Mouse (Mus musculus) neural tube, embryonic 12.5 days (tissue): ENCODE data around the gene Pigp. TPM values are rescaled to one million over a fixed set of nuclear protein-coding genes. Genes with fewer than 3 reads are reported as not detected.

Experiments
- ATAC-seq: fragments of 200-750 bp; cut with Nextera tagmentation; 2 replicates; pipeline ENCODE4 v1.8.0; 2017; ENCODE audit warnings: low read depth, mild to moderate bottlenecking, moderate TSS enrichment, moderate library complexity; ENCODE audit not compliant: low FRiP score
- H3K27ac ChIP-seq: fragments of 300-500 bp; sonication (generic); 2 replicates; pipeline ENCODE4 v1.5.1; 2016
- H3K27me3 ChIP-seq: fragments of 300-500 bp; sonication (generic); replicated peaks from 2 replicates; pipeline ENCODE4 v1.6.1; 2016; ENCODE audit warnings: mild to moderate bottlenecking
- H3K36me3 ChIP-seq: fragments of 300-500 bp; sonication (generic); 2 replicates; pipeline ENCODE4 v1.6.1; 2016; ENCODE audit warnings: mild to moderate bottlenecking
- H3K4me1 ChIP-seq: fragments of 300-500 bp; sonication (generic); 2 replicates; pipeline ENCODE4 v1.6.1; 2016
- H3K4me2 ChIP-seq: fragments of 300-500 bp; sonication (generic); replicated peaks from 2 replicates; pipeline ENCODE4 v1.6.1; 2016; ENCODE audit warnings: mild to moderate bottlenecking
- H3K4me3 ChIP-seq: fragments of 300-500 bp; sonication (generic); 2 replicates; pipeline ENCODE4 v1.5.1; 2016
- H3K9ac ChIP-seq: fragments of 300-500 bp; sonication (generic); 2 replicates; pipeline ENCODE4 v1.6.1; 2016; ENCODE audit warnings: mild to moderate bottlenecking
- H3K9me3 ChIP-seq: fragments of 300-500 bp; sonication (generic); 2 replicates; pipeline ENCODE4 v1.6.1; 2016; ENCODE audit warnings: mild to moderate bottlenecking
- WGBS: fragments of 180-500 bp; shearing (Covaris S2); methylation state at CpG from one replicate; pipeline ENCODE4 v1.1.7; 2016; 5-methylcytosine and 5-hydroxymethylcytosine counted together
- polyA plus RNA-seq: library from polyadenylated mRNA; unstranded; fragments of >200 nt; fragmentation: Nextera tagmentation; extraction: Ambion mirVana; gene quantifications from 2 replicates; pipeline ENCODE4 v1.2.1, GENCODE M21; 2016

Gene Pigp
- polyA plus RNA-seq: 107 and 118 TPM in 2 replicates

DNA sequence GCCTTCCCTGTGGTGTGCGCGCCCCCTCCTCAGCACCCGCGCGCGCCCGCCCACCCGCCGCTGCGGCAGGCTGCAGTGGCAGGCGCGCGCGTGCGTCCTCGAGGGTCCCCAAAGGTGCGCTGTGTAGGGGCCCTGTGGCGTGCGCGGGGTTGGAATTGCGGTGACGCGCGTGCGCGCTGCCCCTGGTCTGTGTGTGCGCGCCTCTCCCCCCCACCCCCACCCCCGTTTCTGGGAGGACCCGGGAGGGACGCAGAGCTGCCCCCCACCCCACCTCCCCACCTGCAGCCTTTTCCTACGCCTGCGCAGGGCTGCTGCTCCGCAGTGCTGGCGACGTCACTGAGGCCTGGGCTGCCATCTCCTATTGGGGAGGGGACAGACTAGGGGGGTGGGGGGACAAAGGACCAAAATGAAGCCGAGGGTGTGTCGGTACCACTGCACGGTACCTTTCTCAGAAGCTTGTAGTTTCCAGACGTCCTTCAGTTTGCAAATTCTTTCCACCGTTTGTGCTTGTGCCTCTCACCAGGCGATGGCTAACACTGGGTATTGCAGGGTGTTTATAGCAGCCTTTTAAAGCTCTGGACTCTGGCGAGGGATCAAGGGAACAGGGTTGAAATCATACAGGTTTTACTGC is at the start of gene Pigp:
Gene Pigp, minus strand, starts transcription at position 542 of the 631 bp plus-strand sequence.
- H3K9me3 ChIP-seq: no peaks in the 10 kb centered on the region
- H3K9ac ChIP-seq: peak within 1 kb of the TSS; percentile 96
- H3K4me2 ChIP-seq: peak within 1 kb of the TSS; percentile 69
- WGBS: 1% methylated on average over 31 of the region's 43 CpGs
- H3K27me3 ChIP-seq: no peaks in the 10 kb centered on the region
- H3K4me1 ChIP-seq: peaks cover 23% of the 10 kb centered on the region
- peaks cover 1% of the 10 kb centered on the region; the same call in 1 of the 2 replicates for H3K36me3 ChIP-seq
- peak within 1 kb of the TSS; percentile 94 for H3K4me3 ChIP-seq
- peak; percentile 91 for ATAC-seq
- H3K27ac ChIP-seq: peak within 1 kb of the TSS; percentile 98

GRCm38 (mm10) chr16:94420498-94420897 is 48.9 kb upstream of the Pigp start:
- Histone ChIP-seq H3K4me1 (no peaks in the 10 kb centered on the region), H3K9me3 (0 out of 2 replicates have a peak, but pooled peaks cover 8% of the 10 kb centered on the region), H3K36me3 (peaks cover 84% of the 10 kb centered on the region), H3K4me3 (no peak overlapping the region), H3K9ac (no peak overlapping the region), H3K27me3 (no peaks in the 10 kb centered on the region), H3K4me2 (no peak overlapping the region), H3K27ac (no peak overlapping the region)
- 93% methylated on average over 3 of the region's 3 CpGs for WGBS
- ATAC-seq: no peak

- Histone ChIP-seq H3K4me3 (no peak overlapping the region), H3K27ac (no peak overlapping the region), H3K27me3 (no peaks in the 10 kb centered on the region), H3K4me2 (no peak overlapping the region), H3K9me3 (no peaks in the 10 kb centered on the region), H3K36me3 (peaks cover 56% of the 10 kb centered on the region), H3K9ac (no peak overlapping the region), H3K4me1 (no peaks in the 10 kb centered on the region)
- no peak for ATAC-seq
- WGBS: 94% methylated on average over 6 of the region's 6 CpGs
Measured at GRCm38 (mm10) chr16:94414151-94414550, 42.5 kb upstream of the Pigp start.

GRCm38 (mm10) chr16:94412760-94413159 is 41.1 kb upstream of the Pigp start:
- Histone ChIP-seq H3K9ac (no peak overlapping the region), H3K4me1 (no peaks in the 10 kb centered on the region), H3K4me2 (no peak overlapping the region), H3K4me3 (no peak overlapping the region), H3K36me3 (peaks cover 45% of the 10 kb centered on the region), H3K27me3 (no peaks in the 10 kb centered on the region), H3K27ac (no peak overlapping the region), H3K9me3 (no peaks in the 10 kb centered on the region)
- ATAC-seq: no peak
- 92% methylated on average over 4 of the region's 4 CpGs for WGBS

- ATAC-seq: no peak
- peaks cover 40% of the 10 kb centered on the region for H3K36me3 ChIP-seq
- no peak overlapping the region for H3K9ac ChIP-seq
- no peaks in the 10 kb centered on the region for H3K9me3 ChIP-seq
- no peaks in the 10 kb centered on the region for H3K4me1 ChIP-seq
- no peaks in the 10 kb centered on the region for H3K27me3 ChIP-seq
- no peak overlapping the region for H3K4me3 ChIP-seq
- H3K4me2 ChIP-seq: no peak overlapping the region
- 96% methylated on average over 2 of the region's 2 CpGs for WGBS
- no peak overlapping the region for H3K27ac ChIP-seq
Measured at GRCm38 (mm10) chr16:94412198-94412597, 40.6 kb upstream of the Pigp start.

DNA sequence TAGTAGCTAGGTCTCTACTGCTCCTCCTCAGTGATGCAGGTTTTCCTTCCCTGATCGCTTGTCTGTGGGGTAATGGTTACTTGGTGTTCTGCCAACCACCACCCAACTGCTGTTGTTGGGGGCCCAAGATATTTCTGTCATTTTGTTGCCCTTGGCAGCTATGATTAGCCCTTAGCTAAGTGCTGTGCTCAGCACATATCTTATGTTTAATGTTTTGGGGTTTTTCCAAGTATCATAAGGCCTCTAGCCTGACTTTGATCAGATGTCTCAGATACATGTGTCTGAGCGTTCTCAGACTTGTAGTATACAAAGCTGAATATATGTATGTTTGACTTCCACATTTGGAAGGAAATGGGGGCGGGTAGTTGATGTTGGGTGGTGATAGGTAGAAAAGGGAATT is 39.6 kb upstream of the Pigp start:
- no peaks in the 10 kb centered on the region for H3K27me3 ChIP-seq
- no peaks in the 10 kb centered on the region for H3K9me3 ChIP-seq
- no peak overlapping the region for H3K27ac ChIP-seq
- no peaks in the 10 kb centered on the region for H3K4me1 ChIP-seq
- peaks cover 44% of the 10 kb centered on the region for H3K36me3 ChIP-seq
- no peak for ATAC-seq
- WGBS: 95% methylated on average over 3 of the region's 3 CpGs
- no peak overlapping the region for H3K9ac ChIP-seq
- H3K4me3 ChIP-seq: no peak overlapping the region
- no peak overlapping the region for H3K4me2 ChIP-seq

- H3K27me3 ChIP-seq: no peaks in the 10 kb centered on the region
- H3K9ac ChIP-seq: no peak overlapping the region
- no peak for ATAC-seq
- H3K4me2 ChIP-seq: no peak overlapping the region
- peaks cover 23% of the 10 kb centered on the region; the same call in 1 of the 2 replicates for H3K36me3 ChIP-seq
- 88% methylated on average over 4 of the region's 4 CpGs for WGBS
- H3K9me3 ChIP-seq: no peaks in the 10 kb centered on the region
- 0 out of 2 replicates have a peak, but pooled peaks cover 5% of the 10 kb centered on the region for H3K4me1 ChIP-seq
- no peak overlapping the region for H3K4me3 ChIP-seq
- no peak overlapping the region for H3K27ac ChIP-seq
Measured at GRCm38 (mm10) chr16:94402185-94402584, 30.5 kb upstream of the Pigp start.

- Histone ChIP-seq H3K9me3 (no peaks in the 10 kb centered on the region), H3K4me2 (no peak overlapping the region), H3K9ac (no peak overlapping the region), H3K27me3 (no peaks in the 10 kb centered on the region), H3K36me3 (peaks cover 18% of the 10 kb centered on the region; the same call in 1 of the 2 replicates), H3K4me1 (0 out of 2 replicates have a peak, but pooled peaks cover 5% of the 10 kb centered on the region), H3K27ac (no peak overlapping the region), H3K4me3 (no peak overlapping the region)
- no peak for ATAC-seq
- WGBS: 42% methylated on average over 2 of the region's 2 CpGs
Measured at GRCm38 (mm10) chr16:94401636-94402035, 30.0 kb upstream of the Pigp start.

DNA sequence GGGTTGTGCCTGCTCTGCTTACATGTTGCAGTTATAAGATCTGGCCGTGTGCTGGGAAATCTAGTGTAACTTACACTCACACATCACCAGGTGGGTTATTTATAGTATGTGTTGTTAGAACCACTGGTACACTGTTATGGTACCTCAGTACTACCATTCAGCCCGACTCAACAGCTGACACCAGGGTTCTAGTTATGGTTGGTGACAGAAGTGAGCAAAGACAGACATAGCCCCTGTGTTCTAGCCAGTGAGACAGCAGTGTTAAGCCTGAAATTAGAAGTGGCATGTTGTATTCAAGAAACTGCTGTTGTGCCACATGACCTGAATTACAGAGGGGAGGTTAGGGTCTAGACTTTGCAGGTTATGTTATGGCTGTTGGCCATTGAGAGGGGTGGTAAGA is 27.5 kb upstream of the Pigp start:
- H3K4me1 ChIP-seq: 0 out of 2 replicates have a peak, but pooled peaks cover 5% of the 10 kb centered on the region
- no peaks in the 10 kb centered on the region for H3K27me3 ChIP-seq
- no peak for ATAC-seq
- H3K27ac ChIP-seq: no peak overlapping the region
- H3K4me2 ChIP-seq: no peak overlapping the region
- no peak overlapping the region for H3K9ac ChIP-seq
- no peak overlapping the region for H3K4me3 ChIP-seq
- H3K9me3 ChIP-seq: no peaks in the 10 kb centered on the region
- 89% methylated on average over 2 of the region's 2 CpGs for WGBS
- H3K36me3 ChIP-seq: peaks cover 21% of the 10 kb centered on the region

GRCm38 (mm10) chr16:94396641-94397040 is 25.0 kb upstream of the Pigp start:
- Histone ChIP-seq H3K9me3 (no peaks in the 10 kb centered on the region), H3K27ac (no peak overlapping the region), H3K36me3 (peaks cover 21% of the 10 kb centered on the region), H3K4me2 (no peak overlapping the region), H3K4me1 (0 out of 2 replicates have a peak, but pooled peaks cover 4% of the 10 kb centered on the region), H3K27me3 (no peaks in the 10 kb centered on the region), H3K4me3 (no peak overlapping the region), H3K9ac (no peak overlapping the region)
- 85% methylated on average over 7 of the region's 7 CpGs for WGBS
- no peak for ATAC-seq

- H3K36me3 ChIP-seq: peaks cover 21% of the 10 kb centered on the region
- 79% methylated on average over 3 of the region's 3 CpGs for WGBS
- H3K9me3 ChIP-seq: no peaks in the 10 kb centered on the region
- no peak for ATAC-seq
- no peak overlapping the region for H3K9ac ChIP-seq
- no peak overlapping the region for H3K4me3 ChIP-seq
- no peaks in the 10 kb centered on the region for H3K27me3 ChIP-seq
- no peaks in the 10 kb centered on the region for H3K4me1 ChIP-seq
- H3K4me2 ChIP-seq: no peak overlapping the region
- no peak overlapping the region for H3K27ac ChIP-seq
Measured at GRCm38 (mm10) chr16:94395051-94395450, 23.4 kb upstream of the Pigp start.

- no peak overlapping the region for H3K9ac ChIP-seq
- no peaks in the 10 kb centered on the region for H3K9me3 ChIP-seq
- ATAC-seq: no peak
- H3K4me3 ChIP-seq: no peak overlapping the region
- no peak overlapping the region for H3K27ac ChIP-seq
- 87% methylated on average over 4 of the region's 4 CpGs for whole genome bisulfite sequencing
- H3K36me3 ChIP-seq: peaks cover 18% of the 10 kb centered on the region
- H3K4me2 ChIP-seq: no peak overlapping the region
- H3K4me1 ChIP-seq: no peaks in the 10 kb centered on the region
- no peaks in the 10 kb centered on the region for H3K27me3 ChIP-seq
Measured at GRCm38 (mm10) chr16:94392299-94392698, 20.7 kb upstream of the Pigp start.

- Histone ChIP-seq H3K9me3 (no peaks in the 10 kb centered on the region), H3K9ac (no peak overlapping the region), H3K36me3 (no peaks in the 10 kb centered on the region; the same call in 1 of the 2 replicates), H3K27me3 (no peaks in the 10 kb centered on the region), H3K4me3 (no peak overlapping the region), H3K4me2 (no peak overlapping the region), H3K27ac (no peak overlapping the region), H3K4me1 (no peaks in the 10 kb centered on the region)
- 97% methylated on average over 7 of the region's 7 CpGs for WGBS
- ATAC-seq: no peak
Measured at GRCm38 (mm10) chr16:94387690-94388089, 16.0 kb upstream of the Pigp start.
